Mouse (Mus musculus) monocyte, adult 2 months (primary cell): Measurements from ENCODE around the gene Dbi.
A peak's percentile ranks its signal among the peaks of the same experiment; 100 is the strongest.

ENCODE experiments used
- DNase-seq, 2 experiments: peaks; one replicate each; pipeline ENCODE4 v3.0.0; 2022; ENCODE audit warnings: low spot score in 2 of 2, low read depth in 1 of 2

The Dbi gene

DNA sequence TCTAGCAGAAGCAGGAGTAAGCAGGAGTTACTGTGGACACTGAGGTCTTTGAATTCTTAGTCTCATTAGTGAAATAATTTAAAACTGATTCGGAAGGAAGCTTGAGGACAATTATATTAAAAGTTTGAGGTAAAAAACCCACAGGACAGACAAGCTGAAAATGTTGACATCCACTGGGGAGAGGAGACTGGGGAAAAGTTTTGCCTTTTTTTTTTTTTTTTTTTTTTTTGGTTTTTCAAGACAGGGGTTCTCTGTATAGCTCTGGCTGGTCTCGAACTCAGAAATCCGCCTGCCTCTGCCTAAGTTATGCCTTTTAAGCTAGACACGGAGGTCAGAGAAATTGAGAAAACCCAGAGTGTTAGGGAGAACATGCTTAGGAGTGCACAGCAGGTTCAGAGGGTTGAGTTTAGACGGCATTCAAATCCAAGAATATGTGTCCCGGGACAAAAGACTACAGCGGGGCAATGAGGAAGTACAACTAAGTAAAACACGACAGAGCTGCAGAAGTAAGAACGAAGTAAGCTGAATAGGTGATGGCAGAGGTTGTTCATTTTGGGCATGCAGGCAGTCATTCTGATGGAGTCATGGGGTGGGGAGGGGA, 1.2 kb upstream of the Dbi start:
- DNase-seq, result no peak

DNA sequence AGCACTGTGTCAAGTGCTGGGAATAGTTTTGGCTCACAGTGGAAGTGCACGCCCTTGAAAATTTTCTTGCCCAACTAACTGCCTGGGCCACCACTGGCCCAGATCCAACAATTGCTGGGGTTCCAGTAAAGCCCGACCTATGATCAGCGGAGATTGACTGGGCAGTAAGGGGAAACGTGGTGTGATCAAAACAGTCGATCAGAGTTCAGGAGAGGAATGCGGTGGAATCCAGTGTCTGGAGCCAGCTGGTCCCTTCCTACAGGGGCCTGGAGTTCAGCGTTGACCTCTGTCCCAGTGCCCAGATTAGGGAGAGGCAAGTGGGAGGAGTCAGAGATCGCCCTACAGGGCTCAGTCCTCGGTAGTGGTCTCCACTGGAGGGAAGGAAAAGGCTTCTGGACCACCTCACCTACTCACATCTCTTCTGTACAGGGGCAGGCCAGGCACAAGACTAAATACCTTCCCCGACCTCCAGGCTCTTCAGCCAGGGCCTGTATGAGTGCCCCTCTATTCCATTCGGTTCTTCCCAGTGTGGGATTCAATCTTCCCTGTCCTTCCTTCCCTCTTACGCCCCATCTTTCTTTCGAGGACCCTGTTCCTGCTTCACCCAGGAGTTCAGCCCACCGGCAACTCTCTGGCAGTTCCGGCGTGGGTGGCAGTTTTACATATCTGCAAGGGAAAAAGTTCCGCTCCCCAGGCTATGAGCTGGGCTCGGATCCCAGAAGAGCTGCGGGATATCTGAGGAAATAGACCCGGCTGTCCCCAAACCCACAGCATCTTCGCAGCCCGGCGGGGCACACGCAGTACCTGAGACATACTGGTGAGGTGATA, 523 bp downstream of the Dbi start:
- DNase-seq, result no peak

DNA sequence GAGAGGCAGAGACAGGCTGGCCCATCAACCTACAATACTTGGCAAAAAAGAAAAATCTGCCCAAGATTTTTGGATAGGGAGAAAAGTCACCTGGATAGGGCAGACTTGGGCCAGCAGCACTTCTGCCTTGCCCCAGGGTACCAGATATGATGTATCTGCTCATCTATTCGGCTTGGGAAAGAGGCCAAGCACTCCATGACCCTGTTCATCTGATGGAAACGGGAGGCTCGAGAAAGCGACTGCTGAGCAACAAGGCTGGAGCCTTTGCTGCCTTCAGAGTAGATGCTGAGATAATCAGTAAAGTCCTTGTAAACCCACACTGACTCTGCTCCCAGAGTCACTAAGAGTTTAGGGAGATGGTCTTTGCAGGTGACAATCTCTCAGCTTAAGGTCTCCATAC, 1.5 kb downstream of the Dbi start:
- DNase-seq, result no peak

DNA sequence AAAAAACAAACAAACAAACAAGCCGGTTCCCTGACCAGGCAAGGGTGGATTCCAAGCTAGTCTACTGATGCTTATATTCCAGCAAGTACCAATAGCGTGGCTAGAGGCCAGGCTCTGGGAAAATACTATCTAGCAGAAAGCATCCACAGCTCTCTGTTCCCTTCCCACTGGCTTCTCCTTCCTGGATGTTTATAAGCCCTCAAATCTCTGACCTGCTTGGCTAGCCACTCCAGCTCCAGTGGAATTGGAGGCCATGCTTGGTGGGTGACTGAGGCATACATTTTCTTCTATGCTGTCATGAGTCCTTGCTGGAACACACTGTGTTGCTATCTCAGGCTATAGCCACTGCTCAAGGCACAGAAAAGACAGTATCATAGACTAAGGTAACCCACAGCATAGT, 2.0 kb downstream of the Dbi start:
- DNase-seq, result no peak

DNA sequence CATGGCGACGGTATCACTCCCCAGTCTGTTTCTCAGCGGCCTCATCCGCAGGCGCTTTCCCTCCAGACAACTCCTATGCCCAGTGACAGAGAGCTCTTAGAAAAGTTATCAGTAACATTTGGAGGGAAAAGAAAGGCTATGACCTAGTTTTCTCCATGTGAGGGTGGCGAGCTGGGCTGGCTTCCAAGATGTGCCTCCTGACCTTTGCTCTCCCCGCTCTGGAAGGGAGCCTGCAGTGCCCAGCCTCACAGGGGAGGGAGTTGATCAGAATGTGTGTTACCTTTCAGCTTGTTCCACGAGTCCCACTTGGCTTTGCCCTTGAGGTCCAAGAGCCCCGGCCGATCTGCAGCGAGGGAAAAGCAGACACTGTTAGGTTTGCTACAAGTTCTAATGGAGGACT, 4.8 kb downstream of the Dbi start:
- DNase-seq, result no peak

DNA sequence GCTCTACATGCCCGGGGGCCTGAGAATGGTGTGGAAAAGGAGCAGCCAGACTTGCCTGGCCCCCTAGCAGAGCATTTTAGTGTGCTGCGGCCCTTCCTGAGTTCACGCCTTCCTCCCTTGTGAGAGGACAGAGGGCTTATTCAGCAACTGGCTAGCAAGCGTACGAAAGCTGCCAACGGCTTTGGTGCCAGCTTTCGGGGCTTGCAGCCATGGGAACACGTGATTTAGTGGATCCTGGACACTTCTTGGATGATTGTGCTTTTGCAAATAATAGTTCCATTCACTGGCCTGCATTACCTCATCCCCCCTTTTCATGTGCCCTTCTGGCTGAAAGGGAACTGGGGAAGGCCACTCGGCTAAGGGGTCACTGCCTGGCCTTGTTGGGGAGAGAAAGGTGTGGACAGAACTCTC, 5.2 kb downstream of the Dbi start:
- no peak for DNase-seq

DNA sequence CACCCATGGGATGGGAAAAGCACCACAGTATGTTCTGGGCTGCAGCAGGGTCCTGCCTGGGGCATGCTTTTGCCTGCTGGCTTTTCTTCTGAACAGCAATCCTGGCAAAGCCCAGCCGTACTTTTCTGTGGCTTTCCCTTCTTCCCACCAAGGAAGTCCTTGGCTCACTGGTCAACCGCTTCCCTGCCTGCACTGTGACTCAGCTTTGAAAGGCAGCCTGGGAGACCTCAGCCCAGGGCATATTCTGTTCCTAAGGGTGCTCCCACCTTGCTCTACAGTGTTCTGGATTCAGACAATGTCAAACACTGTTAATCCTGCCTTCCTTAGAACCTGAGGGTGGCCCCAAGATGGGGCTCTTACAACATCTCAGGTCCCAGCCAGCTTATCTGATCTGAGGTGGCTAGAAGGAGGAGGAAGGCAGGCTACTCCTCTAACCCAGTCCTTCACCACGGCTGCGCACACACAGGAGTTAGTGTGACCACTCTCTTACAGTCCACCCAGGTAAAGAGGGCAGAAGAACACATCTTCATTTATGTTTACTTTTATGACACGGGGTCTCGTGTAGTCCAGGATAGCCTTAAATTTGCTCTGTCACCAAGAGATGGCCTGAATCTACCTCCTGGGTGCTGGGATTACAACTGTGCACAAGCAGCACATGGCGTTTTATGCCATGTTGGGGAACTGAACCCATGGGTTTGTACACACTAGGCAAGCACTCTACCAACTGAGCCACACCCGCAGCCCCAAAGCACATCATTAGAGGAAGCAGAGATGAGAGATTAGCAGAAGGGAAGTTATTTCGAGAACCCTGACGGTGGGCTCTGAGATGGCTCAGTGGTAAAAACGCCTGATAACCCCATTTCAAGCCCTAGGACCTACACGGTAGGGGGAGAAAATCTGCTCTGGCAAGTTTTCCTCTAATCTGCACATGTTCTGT, 8.4 kb downstream of the Dbi start:
- no peak for DNase-seq

- no peak for DNase-seq
Measured at GRCm38 (mm10) chr1:120111766-120112165, 9.1 kb downstream of the Dbi start.

DNA sequence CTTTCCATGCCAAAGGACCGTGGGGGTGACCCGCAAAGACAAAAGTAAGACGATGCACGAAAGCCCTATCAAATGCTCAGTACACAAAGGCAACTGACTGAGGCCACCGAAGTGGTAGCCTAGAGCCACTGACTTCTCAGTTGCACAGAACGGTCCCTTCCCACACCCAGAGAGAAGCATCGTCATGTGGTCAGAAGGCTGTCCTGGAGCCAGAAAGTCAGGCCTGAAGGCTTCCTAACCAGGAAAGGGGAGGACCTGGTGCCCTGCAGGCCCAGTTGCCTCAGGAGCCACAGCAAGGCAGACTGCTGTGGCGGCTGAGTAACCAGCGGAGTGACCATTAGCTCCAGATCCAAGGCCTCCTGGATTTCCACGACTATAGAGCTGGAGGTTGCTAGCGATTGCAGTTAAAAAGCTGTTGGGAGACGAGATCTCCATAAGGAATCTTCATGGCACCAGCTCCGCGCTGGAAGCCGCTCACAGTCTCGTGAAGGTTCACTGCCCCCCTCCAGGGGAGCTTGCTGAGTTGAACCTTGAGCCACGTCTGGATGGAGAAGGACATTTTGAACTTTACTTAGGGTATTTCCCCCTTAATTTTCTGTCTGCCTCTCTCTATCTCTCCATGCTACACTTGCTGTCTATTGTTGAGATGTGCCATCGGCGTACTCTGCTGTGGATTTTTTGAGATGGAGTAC, 11.0 kb downstream of the Dbi start:
- DNase-seq, result no peak

DNA sequence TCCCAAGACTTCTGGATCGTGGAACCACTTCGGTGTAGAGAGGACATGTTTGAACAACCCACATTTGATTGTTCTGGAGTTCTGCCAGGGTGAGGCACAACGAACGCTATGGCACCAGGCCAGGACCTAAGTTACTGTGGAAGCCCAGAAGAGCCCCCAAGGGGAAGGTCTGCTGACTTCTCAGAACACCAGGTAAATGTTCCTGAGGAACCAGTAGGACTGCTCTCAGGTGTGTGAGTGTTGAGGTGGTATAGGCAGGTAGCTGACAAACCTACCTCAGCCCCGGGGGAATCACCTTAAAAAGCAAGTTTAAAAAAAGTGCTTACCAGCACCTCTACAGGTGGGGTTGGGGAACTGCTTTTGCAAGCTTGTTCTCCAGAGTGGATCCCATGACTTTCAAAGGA, 15.3 kb downstream of the Dbi start:
- DNase-seq, result no peak

GRCm38 (mm10) chr1:120101227-120101609, 19.7 kb downstream of the Dbi start:
- DNase-seq, result no peak

- DNase-seq, result no peak
Measured at GRCm38 (mm10) chr1:120100456-120101226, 20.2 kb downstream of the Dbi start.

- peak; percentile 37 to 59 for DNase-seq
Measured at GRCm38 (mm10) chr1:120099483-120099882, 21.4 kb downstream of the Dbi start.

DNA sequence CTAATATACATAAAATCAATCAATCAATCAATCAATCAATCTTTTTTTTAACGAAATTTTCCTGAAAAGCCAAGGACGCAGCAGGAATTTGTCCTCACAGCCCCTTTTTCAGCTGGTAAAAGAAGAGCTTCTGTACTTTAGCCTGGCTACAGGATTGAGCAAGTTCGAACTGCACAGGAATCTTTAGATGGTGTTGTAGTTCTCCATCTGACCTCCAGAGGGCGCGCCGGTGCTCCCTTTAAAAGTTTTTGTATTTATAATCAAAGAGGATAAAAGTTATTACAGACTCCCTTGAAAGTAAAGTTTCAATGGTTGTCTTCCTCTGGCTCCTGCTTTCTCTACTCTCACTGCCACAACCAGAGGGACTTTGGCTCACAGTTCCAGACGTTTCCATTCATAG, 22.6 kb downstream of the Dbi start:
- DNase-seq, result peak in 1 of 2 experiments; percentile 44

GRCm38 (mm10) chr1:120094920-120095319, 26.0 kb downstream of the Dbi start:
- DNase-seq, result no peak

GRCm38 (mm10) chr1:120093482-120094134, 27.3 kb downstream of the Dbi start:
- DNase-seq, result peak; percentile 44 to 74

DNA sequence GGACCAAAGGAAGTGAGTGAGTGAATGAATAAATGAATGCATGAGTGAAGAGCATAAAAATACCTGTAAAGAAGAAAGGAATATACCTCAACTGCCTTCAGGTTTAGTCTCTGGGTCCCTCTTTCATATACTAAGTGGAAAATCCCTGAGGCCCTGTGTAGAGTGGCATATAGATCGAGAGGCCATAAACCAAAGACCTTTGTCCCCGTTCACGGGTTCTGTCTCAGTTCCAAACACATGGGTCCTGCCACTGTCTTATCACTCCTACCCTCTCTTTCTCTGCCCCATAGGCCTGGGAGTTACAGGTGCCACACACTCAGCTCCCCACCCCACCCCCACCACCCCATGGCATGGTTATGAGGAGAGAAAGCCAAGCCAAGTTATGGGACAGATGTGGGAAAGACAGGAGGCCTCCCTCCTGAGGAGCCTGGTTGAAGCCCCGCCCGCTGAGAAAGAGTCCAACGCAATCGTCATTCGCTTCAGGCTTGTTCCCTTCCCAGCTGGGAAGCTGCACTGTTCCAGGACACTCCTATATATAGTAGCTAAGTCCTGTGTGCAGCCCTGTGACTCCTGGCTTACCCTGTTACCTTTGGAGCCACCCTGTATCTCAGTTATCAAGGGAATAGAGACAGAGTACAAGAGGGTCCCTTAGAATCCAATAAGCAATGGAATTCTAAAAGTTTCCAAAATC, 29.9 kb downstream of the Dbi start:
- DNase-seq, result no peak

DNA sequence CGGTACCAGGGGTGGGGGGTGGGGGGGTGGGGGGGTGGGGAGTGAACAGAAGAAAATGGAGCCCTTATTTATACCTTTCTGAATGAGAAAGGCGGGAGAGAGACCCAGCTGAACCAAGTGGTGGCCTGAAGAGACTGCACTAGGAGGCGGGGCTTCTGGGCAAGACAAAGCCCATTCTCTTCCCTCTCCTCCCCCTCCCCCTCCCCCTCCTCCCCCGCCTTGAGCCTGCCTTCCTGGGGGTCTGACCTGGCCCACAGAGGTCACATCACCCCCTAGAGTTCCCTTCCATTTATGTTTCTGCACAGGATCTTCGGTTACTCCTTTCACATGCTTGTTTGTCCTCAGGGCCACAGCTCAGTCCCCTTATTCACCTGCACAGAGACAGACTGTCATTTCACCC, 31.7 kb downstream of the Dbi start:
- no peak for DNase-seq

GRCm38 (mm10) chr1:120086644-120087043, 34.2 kb downstream of the Dbi start:
- no peak for DNase-seq
